Mouse (Mus musculus) hindbrain, embryonic 14.5 days (tissue): ENCODE measurements around the gene Stx19. TPM values are rescaled to one million over a fixed set of nuclear protein-coding genes. Genes with fewer than 3 reads are reported as not detected.

Experiments used
- ATAC-seq: fragments of 200-750 bp; cut with Nextera tagmentation; 2 replicates; pipeline ENCODE4 v1.8.0; 2017; ENCODE audit warnings: moderate number of reproducible peaks, mild to moderate bottlenecking, moderate TSS enrichment, moderate library complexity; ENCODE audit not compliant: low FRiP score
- DNase-seq: peaks from one replicate; pipeline ENCODE4 v3.0.0-alpha.2; 2015; ENCODE audit warnings: low spot score
- H3K27ac ChIP-seq: fragments of 300-500 bp; sonication (generic); 2 replicates; pipeline ENCODE4 v1.5.1; 2014; ENCODE audit warnings: mild to moderate bottlenecking, moderate library complexity
- H3K27me3 ChIP-seq: fragments of 300-500 bp; sonication (generic); 2 replicates; pipeline ENCODE4 v1.6.1; 2014; ENCODE audit warnings: mild to moderate bottlenecking, low read length, mixed read lengths; ENCODE audit not compliant: control insufficient read depth, insufficient read depth
- H3K36me3 ChIP-seq: fragments of 300-500 bp; sonication (generic); replicated peaks from 2 replicates; pipeline ENCODE4 v1.6.1; 2014; ENCODE audit not compliant: control insufficient read depth, insufficient read depth
- H3K4me1 ChIP-seq: fragments of 300-500 bp; sonication (generic); replicated peaks from 2 replicates; pipeline ENCODE4 v1.6.1; 2014; ENCODE audit warnings: antibody characterized with exemption, low read length, mixed read lengths; ENCODE audit not compliant: control insufficient read depth, insufficient read depth
- H3K4me2 ChIP-seq: fragments of 300-500 bp; sonication (generic); replicated peaks from 2 replicates; pipeline ENCODE4 v1.6.1; 2014; ENCODE audit warnings: mild to moderate bottlenecking, moderate library complexity
- H3K4me3 ChIP-seq: fragments of 300-500 bp; sonication (generic); replicated peaks from 2 replicates; pipeline ENCODE4 v1.5.1; 2014; ENCODE audit warnings: mild to moderate bottlenecking, low read length
- H3K9ac ChIP-seq: fragments of 300-500 bp; sonication (generic); 2 replicates; pipeline ENCODE4 v1.6.1; 2014
- H3K9me3 ChIP-seq: fragments of 300-500 bp; sonication (generic); 2 replicates; pipeline ENCODE4 v1.6.1; 2016; ENCODE audit warnings: low read length; ENCODE audit not compliant: control insufficient read depth
- WGBS: fragments of 180-500 bp; shearing (Covaris S2); extraction: QIAGEN DNeasy Blood & Tissue Kit; methylation state at CpG from one replicate; pipeline ENCODE4 v1.1.7; 2014; 5-methylcytosine and 5-hydroxymethylcytosine counted together
- microRNA-seq: library from miRNA; unstranded; fragments of <30 nt; microRNA quantifications from one replicate; pipeline ENCODE4, GENCODE M21; 2016
- polyA plus RNA-seq: library from polyadenylated mRNA; unstranded; fragments of >200 nt; fragmentation: Nextera tagmentation; extraction: Ambion mirVana; gene quantifications from 2 replicates; pipeline ENCODE4 v1.2.1, GENCODE M21; 2014

The Stx19 gene
- polyA plus RNA-seq, 1 experiment from 2014 or later: 0.32 TPM

GRCm38 (mm10) chr16:62857498-62857897 is 43.0 kb downstream of the Stx19 start:
- Histone ChIP-seq H3K4me1 (no peaks in the 10 kb centered on the region), H3K9me3 (no peaks in the 10 kb centered on the region), H3K4me3 (no peak overlapping the region), H3K9ac (no peak overlapping the region), H3K27me3 (no peaks in the 10 kb centered on the region), H3K36me3 (no peaks in the 10 kb centered on the region), H3K4me2 (no peak overlapping the region), H3K27ac (no peak overlapping the region)
- DNase-seq (no peak), ATAC-seq (no peak)
- WGBS: 91% methylated on average over 2 of the region's 2 CpGs

GRCm38 (mm10) chr16:62858018-62858417 is 43.5 kb downstream of the Stx19 start:
- H3K4me2 ChIP-seq: no peak overlapping the region
- WGBS: 82% methylated on average over 1 of the region's 1 CpGs
- H3K4me1 ChIP-seq: no peaks in the 10 kb centered on the region
- H3K9ac ChIP-seq: no peak overlapping the region
- no peak overlapping the region for H3K27ac ChIP-seq
- ATAC-seq (no peak), DNase-seq (no peak)
- H3K9me3 ChIP-seq: no peaks in the 10 kb centered on the region
- no peaks in the 10 kb centered on the region for H3K27me3 ChIP-seq
- H3K36me3 ChIP-seq: no peaks in the 10 kb centered on the region
- no peak overlapping the region for H3K4me3 ChIP-seq

- Histone ChIP-seq H3K9ac (no peak overlapping the region), H3K4me2 (no peak overlapping the region), H3K27me3 (no peaks in the 10 kb centered on the region), H3K27ac (no peak overlapping the region), H3K4me1 (no peaks in the 10 kb centered on the region), H3K9me3 (no peaks in the 10 kb centered on the region), H3K4me3 (no peak overlapping the region), H3K36me3 (no peaks in the 10 kb centered on the region)
- 86% methylated on average over 1 of the region's 1 CpGs for WGBS
- DNase-seq (no peak), ATAC-seq (no peak)
Measured at GRCm38 (mm10) chr16:62860140-62860539, 45.7 kb downstream of the Stx19 start.

GRCm38 (mm10) chr16:62861455-62861854 is 47.0 kb downstream of the Stx19 start:
- no peak overlapping the region for H3K4me3 ChIP-seq
- ATAC-seq: no peak
- no peak overlapping the region for H3K9ac ChIP-seq
- H3K27me3 ChIP-seq: no peaks in the 10 kb centered on the region
- no peaks in the 10 kb centered on the region for H3K4me1 ChIP-seq
- H3K27ac ChIP-seq: no peak overlapping the region
- no peaks in the 10 kb centered on the region for H3K9me3 ChIP-seq
- H3K36me3 ChIP-seq: no peaks in the 10 kb centered on the region
- H3K4me2 ChIP-seq: no peak overlapping the region
- 58% methylated on average over 6 of the region's 6 CpGs for WGBS
- DNase-seq: no peak

GRCm38 (mm10) chr16:62872688-62873117 is 58.2 kb downstream of the Stx19 start:
- no peaks in the 10 kb centered on the region for H3K4me1 ChIP-seq
- no peaks in the 10 kb centered on the region for H3K9me3 ChIP-seq
- H3K27me3 ChIP-seq: no peaks in the 10 kb centered on the region
- ATAC-seq: no peak
- 64% methylated on average over 5 of the region's 5 CpGs for WGBS
- H3K4me2 ChIP-seq: no peak overlapping the region
- no peak for DNase-seq
- no peak overlapping the region for H3K9ac ChIP-seq
- H3K27ac ChIP-seq: no peak overlapping the region
- no peak overlapping the region for H3K4me3 ChIP-seq
- no peaks in the 10 kb centered on the region for H3K36me3 ChIP-seq

GRCm38 (mm10) chr16:62873180-62873579 is 58.7 kb downstream of the Stx19 start:
- no peak for ATAC-seq
- H3K4me2 ChIP-seq: no peak overlapping the region

More at GRCm38 (mm10) chr16:62873180-62873579, 58.7 kb downstream of the Stx19 start:
- H3K27ac ChIP-seq: no peak overlapping the region
- 65% methylated on average over 4 of the region's 4 CpGs for WGBS
- H3K27me3 ChIP-seq: no peaks in the 10 kb centered on the region
- no peak overlapping the region for H3K9ac ChIP-seq
- no peaks in the 10 kb centered on the region for H3K36me3 ChIP-seq
- H3K4me1 ChIP-seq: no peaks in the 10 kb centered on the region
- H3K9me3 ChIP-seq: no peaks in the 10 kb centered on the region
- DNase-seq: no peak
- no peak overlapping the region for H3K4me3 ChIP-seq

Small RNA genes within 50 kb of the gene (microRNA-seq; reads per million reads assigned to microRNA genes)
- not detected for gene Gm25986

Other genes with a start within 250 kb of the Stx19 start
- gene Nsun3, start 27.9 kb upstream of the Stx19 start, polyA plus RNA-seq: 10.0 and 10.9 TPM in 2 replicates
- 16.0 and 17.9 TPM in 2 replicates for gene Arl13b, start 32.4 kb downstream of the Stx19 start, polyA plus RNA-seq
- gene Pros1, start 39.6 kb downstream of the Stx19 start, polyA plus RNA-seq: 12.4 and 13.1 TPM in 2 replicates